Mouse (Mus musculus): ENCODE measurements around the gene Iqschfp.

GRCm38 (mm10) chr3:68514717-68515116 is 622.7 kb downstream of the Iqschfp start:
- TF ChIP-seq CTCF (IDR thresholded peaks at IDR 0.05; ENCODE audit: extremely low read depth, insufficient read depth, low read length) (no peak), POLR2A (IDR thresholded peaks at IDR 0.05; ENCODE audit: extremely low read depth, insufficient read depth, low read length) (no peak)

Data from cortical plate, adult 2 months (tissue).